Mouse (Mus musculus): ENCODE results near the gene Cldn5. TPM values are rescaled to one million over a fixed set of nuclear protein-coding genes. Genes with fewer than 3 reads are reported as not detected.

Gene Cldn5
- polyA plus RNA-seq, 1 experiment from 2014 or later = 30.4 TPM

Other genes starting within 250 kb of the Cldn5 start
- gene Tbx1, start 186.2 kb upstream of the Cldn5 start, polyA plus RNA-seq (2015; fragmentation: Nextera tagmentation; extraction: Ambion mirVana) = 0.20 and 0.84 TPM in 2 replicates
- gene Gp1bb, start 154.4 kb upstream of the Cldn5 start, polyA plus RNA-seq (2015; fragmentation: Nextera tagmentation; extraction: Ambion mirVana) = 0.68 and 0.74 TPM in 2 replicates
- gene Gm49601, start 150.4 kb upstream of the Cldn5 start, polyA plus RNA-seq (2015; fragmentation: Nextera tagmentation; extraction: Ambion mirVana) = 3.1 and 4.2 TPM in 2 replicates
- 26.8 and 37.7 TPM in 2 replicates for gene Sept5, start 146.9 kb upstream of the Cldn5 start, polyA plus RNA-seq (2015; fragmentation: Nextera tagmentation; extraction: Ambion mirVana)
- gene Ufd1, start 34.9 kb downstream of the Cldn5 start, polyA plus RNA-seq (2015; fragmentation: Nextera tagmentation; extraction: Ambion mirVana) = 79.1 and 80.0 TPM in 2 replicates
- 30.9 and 33.4 TPM in 2 replicates for gene Cdc45, start 35.1 kb downstream of the Cldn5 start, polyA plus RNA-seq (2015; fragmentation: Nextera tagmentation; extraction: Ambion mirVana)
- 47.8 and 49.1 TPM in 2 replicates for gene 2510002D24Rik, start 59.7 kb downstream of the Cldn5 start, polyA plus RNA-seq (2015; fragmentation: Nextera tagmentation; extraction: Ambion mirVana)
- gene Gm28539, start 59.7 kb downstream of the Cldn5 start, polyA plus RNA-seq (2015; fragmentation: Nextera tagmentation; extraction: Ambion mirVana) = not detected in 2 replicates
- gene Mrpl40, start 100.0 kb downstream of the Cldn5 start, polyA plus RNA-seq (2015; fragmentation: Nextera tagmentation; extraction: Ambion mirVana) = 88.9 and 94.7 TPM in 2 replicates
- 4.9 and 6.0 TPM in 2 replicates for gene Hira, start 100.2 kb downstream of the Cldn5 start, polyA plus RNA-seq (2015; fragmentation: Nextera tagmentation; extraction: Ambion mirVana)

Data from stomach, embryonic 16.5 days (tissue).